In the genomic region with DNA sequence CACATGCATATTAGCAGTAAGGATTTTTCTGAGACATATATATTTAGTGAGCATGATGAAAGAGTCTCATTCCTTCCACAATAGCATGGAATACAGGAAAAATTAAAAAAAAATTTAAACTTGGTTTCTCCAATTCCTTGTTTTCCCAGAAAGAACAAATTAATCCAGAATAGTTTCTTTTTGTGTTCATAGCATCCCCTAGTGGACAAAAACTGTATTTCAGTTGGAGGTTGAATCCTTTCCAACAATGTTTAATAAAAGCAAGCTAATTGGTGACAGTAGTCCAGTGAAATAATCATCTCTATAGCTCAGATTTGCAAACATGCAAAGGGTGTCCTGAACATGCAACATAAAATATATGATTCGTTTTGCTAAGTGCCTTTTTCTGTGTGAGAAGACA, we compare ENCODE assay signal across 12 mouse cellular contexts.
A peak's percentile ranks its signal among the peaks of the same experiment; 100 is the strongest.
DNase-seq lines count a peak whose midpoint lies in the region; ATAC-seq and TF ChIP-seq lines count a peak whose summit lies in the region.
"Had no signal": no experiment of that assay in that cellular context is flagged by ENCODE, and none has a peak within 500 bp of the region (broad histone marks: within the 10 kb centered on the region; RNA-seq: fewer than 3 reads in every experiment).

No protein-coding gene starts in this region.

- no peaks in the 10 kb centered on the region for H3K27me3 ChIP-seq in hindbrain, embryonic 11.5 days (ENCODE audit: control insufficient read depth, insufficient read depth, low read length)
- H3K27me3 ChIP-seq in hindbrain, embryonic 16.5 days (replicated peaks; ENCODE audit: control insufficient read depth, insufficient read depth, low read length) = no peaks in the 10 kb centered on the region
- no peaks in the 10 kb centered on the region for H3K27me3 ChIP-seq in lung, embryonic 14.5 days (ENCODE audit: insufficient read depth, low read length)
- no peaks in the 10 kb centered on the region for H3K27me3 ChIP-seq in heart, embryonic 12.5 days (replicated peaks)
- H3K27me3 ChIP-seq: embryonic facial prominence, embryonic 12.5 days had no signal

- no peak overlapping the region for H3K9ac ChIP-seq in hindbrain, embryonic 11.5 days (ENCODE audit: low read depth, low read length)
- H3K9ac ChIP-seq in hindbrain, embryonic 16.5 days (ENCODE audit: low read depth, low read length) = no peak overlapping the region
- no peak overlapping the region for H3K9ac ChIP-seq in lung, embryonic 14.5 days
- no peak overlapping the region for H3K9ac ChIP-seq in heart, embryonic 12.5 days
- H3K9ac ChIP-seq: embryonic facial prominence, embryonic 12.5 days had no signal

- no peak overlapping the region for H3K4me2 ChIP-seq in hindbrain, embryonic 11.5 days (replicated peaks; ENCODE audit: low read depth, low read length)
- no peak overlapping the region for H3K4me2 ChIP-seq in hindbrain, embryonic 16.5 days (ENCODE audit: low read length)
- no peak overlapping the region for H3K4me2 ChIP-seq in lung, embryonic 14.5 days
- no peak overlapping the region for H3K4me2 ChIP-seq in heart, embryonic 12.5 days
- H3K4me2 ChIP-seq: embryonic facial prominence, embryonic 12.5 days had no signal

- peak; percentile 64 for TF ChIP-seq CTCF in lung, embryonic 14.5 days (IDR thresholded peaks at IDR 0.05; ENCODE audit: low read depth)

- 8% methylated on average over 1 of the region's 1 CpGs for WGBS in hindbrain, embryonic 11.5 days
- WGBS in hindbrain, embryonic 16.5 days = 0% methylated on average over 1 of the region's 1 CpGs
- WGBS in lung, embryonic 14.5 days = 6% methylated on average over 1 of the region's 1 CpGs
- WGBS in heart, embryonic 12.5 days = 0% methylated on average over 1 of the region's 1 CpGs

- no peaks in the 10 kb centered on the region for H3K4me1 ChIP-seq in hindbrain, embryonic 11.5 days (replicated peaks; ENCODE audit: control insufficient read depth, insufficient read depth, low read length)
- H3K4me1 ChIP-seq in hindbrain, embryonic 16.5 days (ENCODE audit: control insufficient read depth, insufficient read depth, low read depth, low read length) = no peaks in the 10 kb centered on the region
- H3K4me1 ChIP-seq in lung, embryonic 14.5 days (ENCODE audit: insufficient read depth) = no peaks in the 10 kb centered on the region
- H3K4me1 ChIP-seq in heart, embryonic 12.5 days (replicated peaks) = no peaks in the 10 kb centered on the region
- H3K4me1 ChIP-seq: embryonic facial prominence, embryonic 12.5 days had no signal

- DNase-seq in hindbrain, embryonic 11.5 days (ENCODE audit: low spot score) = peak; percentile 35
- DNase-seq in lung, embryonic 14.5 days = peak; percentile 69
- no peak for DNase-seq in lung, adult 18-20 months
- peak; percentile 15 for DNase-seq in R1 (ENCODE audit: low read depth, low spot score)
- peak; percentile 57 for DNase-seq in retina, embryonic 14.5 days (ENCODE audit: low spot score)
- DNase-seq: thymus, adult 18-20 months had no signal

- no peak overlapping the region for H3K27ac ChIP-seq in hindbrain, embryonic 11.5 days (ENCODE audit: low read depth, low read length)
- no peak overlapping the region for H3K27ac ChIP-seq in hindbrain, embryonic 16.5 days (ENCODE audit: low read depth, low read length)
- H3K27ac ChIP-seq in lung, embryonic 14.5 days (ENCODE audit: low read depth) = no peak overlapping the region
- H3K27ac ChIP-seq in heart, embryonic 12.5 days (ENCODE audit: poor library complexity, severe bottlenecking) = no peak overlapping the region
- H3K27ac ChIP-seq: embryonic facial prominence, embryonic 12.5 days had no signal

- H3K9me3 ChIP-seq in hindbrain, embryonic 11.5 days (ENCODE audit: control insufficient read depth, low read length) = no peaks in the 10 kb centered on the region
- H3K9me3 ChIP-seq in hindbrain, embryonic 16.5 days (ENCODE audit: control insufficient read depth, low read length) = no peaks in the 10 kb centered on the region
- no peaks in the 10 kb centered on the region for H3K9me3 ChIP-seq in lung, embryonic 14.5 days (ENCODE audit: low read depth, low read length)
- no peaks in the 10 kb centered on the region for H3K9me3 ChIP-seq in heart, embryonic 12.5 days (replicated peaks)
- H3K9me3 ChIP-seq: embryonic facial prominence, embryonic 12.5 days; G1E had no signal

- H3K4me3 ChIP-seq in hindbrain, embryonic 11.5 days (ENCODE audit: low read depth, low read length) = no peak overlapping the region
- no peak overlapping the region for H3K4me3 ChIP-seq in hindbrain, embryonic 16.5 days (ENCODE audit: low read length)
- H3K4me3 ChIP-seq in lung, embryonic 14.5 days (ENCODE audit: low read depth, low read length) = no peak overlapping the region
- no peak overlapping the region for H3K4me3 ChIP-seq in heart, embryonic 12.5 days
- H3K4me3 ChIP-seq: embryonic facial prominence, embryonic 12.5 days; myocyte had no signal

- no peak for ATAC-seq in hindbrain, embryonic 11.5 days (ENCODE audit: low FRiP score)
- no peak for ATAC-seq in hindbrain, embryonic 16.5 days
- ATAC-seq in lung, embryonic 14.5 days (ENCODE audit: insufficient read depth) = no peak
- no peak for ATAC-seq in heart, embryonic 12.5 days (ENCODE audit: insufficient number of reproducible peaks, low FRiP score)
- no peak for ATAC-seq in inflammation-experienced regulatory T-cells, adult 6 months

- H3K36me3 ChIP-seq in hindbrain, embryonic 11.5 days (ENCODE audit: control insufficient read depth, insufficient read depth, low read length) = no peaks in the 10 kb centered on the region
- H3K36me3 ChIP-seq in hindbrain, embryonic 16.5 days (ENCODE audit: control insufficient read depth, insufficient read depth, low read length) = no peaks in the 10 kb centered on the region
- H3K36me3 ChIP-seq in lung, embryonic 14.5 days (ENCODE audit: insufficient read depth) = no peaks in the 10 kb centered on the region
- no peaks in the 10 kb centered on the region for H3K36me3 ChIP-seq in heart, embryonic 12.5 days
- H3K36me3 ChIP-seq: embryonic facial prominence, embryonic 12.5 days; G1E had no signal

Comparison
In these comparisons a context has a peak if more than half of its experiments do, and no peak if none do; other contexts are left out.
1. DNase-seq: peak in hindbrain, embryonic 11.5 days (single experiment), lung, embryonic 14.5 days (single experiment), R1 (single experiment) and retina, embryonic 14.5 days (single experiment); none in lung, adult 18-20 months (0 of 2).